Mouse (Mus musculus): ENCODE data around the gene Ano10.

Ano10 gene

GRCm38 (mm10) chr9:122153436-122153835 lies 140.8 kb downstream of the Ano10 start:
- no peak for DNase-seq

DNA sequence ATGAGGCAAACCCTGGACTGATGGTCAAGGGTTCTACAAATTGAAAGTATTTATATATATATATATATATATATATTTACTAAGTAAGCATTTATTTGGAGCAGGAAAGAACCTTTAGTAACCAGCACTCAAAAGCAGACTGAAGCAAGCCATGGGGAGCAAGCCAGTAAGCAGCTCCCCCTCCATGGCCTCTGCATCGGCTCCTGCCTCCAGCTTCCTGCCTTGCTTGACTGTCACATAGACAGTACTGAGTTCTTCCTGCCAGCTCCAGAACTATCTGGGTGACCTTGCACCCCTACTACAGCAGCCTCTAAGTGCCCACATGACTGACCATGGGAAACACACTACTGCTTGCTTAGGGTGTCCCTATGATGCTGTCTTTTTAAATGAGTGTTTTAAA lies 141.7 kb downstream of the Ano10 start:
- DNase-seq: no peak

GRCm38 (mm10) chr9:122152063-122152462 lies 142.2 kb downstream of the Ano10 start:
- no peak for DNase-seq

- no peak for DNase-seq
Measured at GRCm38 (mm10) chr9:122149997-122150826, 144.0 kb downstream of the Ano10 start.

DNA sequence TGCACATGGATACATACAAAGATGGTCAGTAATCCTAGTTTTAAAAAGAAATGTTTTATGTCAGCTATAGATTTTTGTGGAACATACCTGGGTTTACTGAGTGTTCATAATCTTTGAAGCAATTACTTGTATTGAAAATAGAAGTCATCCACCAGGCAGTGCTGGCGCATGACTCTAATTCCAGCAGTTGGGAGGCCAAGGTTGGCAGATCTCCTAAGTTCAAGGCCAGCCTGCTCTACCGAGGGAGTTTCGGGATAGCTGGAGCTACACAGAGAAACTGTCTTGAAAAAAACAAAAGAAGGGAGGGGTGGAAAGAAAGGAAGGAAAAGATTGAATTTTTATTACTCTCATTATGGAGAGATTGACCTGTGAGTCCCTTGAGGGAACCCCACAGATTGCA lies 145.9 kb downstream of the Ano10 start:
- no peak for DNase-seq

- no peak for DNase-seq
Measured at GRCm38 (mm10) chr9:122146124-122146870, 147.9 kb downstream of the Ano10 start.

- DNase-seq: no peak
Measured at GRCm38 (mm10) chr9:122145677-122146076, 148.5 kb downstream of the Ano10 start.

- DNase-seq: no peak
Measured at GRCm38 (mm10) chr9:122144776-122145175, 149.4 kb downstream of the Ano10 start.

GRCm38 (mm10) chr9:122143219-122143618 lies 151.0 kb downstream of the Ano10 start:
- DNase-seq: no peak

GRCm38 (mm10) chr9:122139236-122139635 lies 155.0 kb downstream of the Ano10 start:
- no peak for DNase-seq

DNA sequence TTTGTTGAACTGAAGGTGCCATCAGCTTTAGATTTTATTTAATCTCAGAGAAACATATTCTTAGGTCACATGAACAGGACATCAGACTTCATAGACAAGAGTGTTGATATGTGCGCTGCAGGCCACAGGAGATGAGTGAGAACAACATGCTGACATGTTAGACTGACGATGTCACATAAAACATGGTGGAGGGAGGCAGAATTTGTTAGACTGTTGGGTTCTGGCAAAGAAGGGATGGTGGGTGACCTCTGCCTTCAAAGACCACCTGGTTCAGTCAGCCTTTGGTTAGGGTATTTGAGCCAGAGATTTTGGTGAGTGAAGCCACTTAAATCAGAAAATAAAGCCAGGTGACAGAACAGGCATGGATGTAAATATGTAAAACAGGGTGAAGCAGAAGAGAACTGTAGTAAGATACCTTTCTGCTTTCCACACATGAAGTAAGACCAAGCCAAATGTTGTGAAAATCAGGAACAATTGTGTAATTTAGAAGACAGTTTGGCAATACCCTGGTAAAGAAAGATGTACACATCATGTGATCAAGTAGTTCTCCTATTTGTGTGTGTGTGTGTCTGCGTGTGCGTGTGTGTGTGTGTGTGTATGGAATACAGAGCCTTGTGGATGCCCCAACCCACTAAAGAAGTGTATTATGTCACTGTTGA lies 155.7 kb downstream of the Ano10 start:
- DNase-seq: no peak

- DNase-seq: no peak
Measured at GRCm38 (mm10) chr9:122137960-122138359, 156.3 kb downstream of the Ano10 start.

GRCm38 (mm10) chr9:122135885-122136170 lies 158.4 kb downstream of the Ano10 start:
- no peak for DNase-seq

- DNase-seq: no peak
Measured at GRCm38 (mm10) chr9:122135095-122135884, 158.9 kb downstream of the Ano10 start.

GRCm38 (mm10) chr9:122132145-122132544 lies 162.1 kb downstream of the Ano10 start:
- no peak for DNase-seq

GRCm38 (mm10) chr9:122130666-122131065 lies 163.6 kb downstream of the Ano10 start:
- DNase-seq: no peak

DNA sequence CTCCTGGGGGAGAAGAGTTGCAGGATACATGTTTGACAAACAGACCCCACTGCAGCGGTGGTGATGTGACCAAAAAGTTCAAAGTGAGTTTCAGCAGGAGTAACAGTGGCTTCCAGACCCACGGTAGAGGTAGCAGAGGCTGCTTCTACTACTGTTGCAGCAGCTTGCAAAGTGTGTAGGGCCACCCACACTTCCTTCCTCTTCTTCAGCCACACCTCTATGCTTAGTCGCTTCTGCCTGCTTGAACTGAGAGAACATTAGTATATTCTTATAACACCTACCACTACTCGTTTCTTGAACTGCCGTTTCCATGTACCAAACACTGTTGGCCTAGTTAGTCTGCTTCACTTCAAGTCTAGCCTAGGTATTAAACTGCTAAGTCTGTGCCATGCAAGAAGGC lies 165.5 kb downstream of the Ano10 start:
- DNase-seq: no peak

DNA sequence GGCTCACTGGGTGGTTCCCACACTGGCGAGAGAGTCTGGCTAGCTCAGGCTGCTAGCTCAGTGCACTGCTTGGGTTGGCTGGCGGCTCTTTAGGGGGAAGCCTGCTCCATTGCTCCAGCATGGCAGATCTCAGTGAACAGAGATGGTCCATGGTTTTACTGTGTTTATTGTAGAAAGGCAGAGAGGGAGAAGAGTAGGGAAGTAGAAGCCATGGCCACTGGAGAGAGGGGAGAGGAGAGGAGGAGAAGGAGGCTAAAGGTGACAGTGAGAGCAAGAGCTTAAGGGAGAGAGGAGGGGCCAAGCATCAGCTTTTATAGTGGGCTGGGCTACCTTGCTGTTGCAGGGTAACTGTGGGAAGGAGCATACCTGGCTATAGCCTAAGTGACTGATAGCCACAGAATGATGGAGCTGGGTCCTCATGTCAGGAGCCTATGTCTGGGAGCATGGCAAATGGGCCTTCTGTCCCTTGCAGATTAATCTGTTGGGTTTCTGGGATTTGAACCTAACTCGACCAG lies 166.9 kb downstream of the Ano10 start:
- no peak for DNase-seq

- DNase-seq: no peak
Measured at GRCm38 (mm10) chr9:122126790-122127189, 167.4 kb downstream of the Ano10 start.

Measured in right cerebral cortex, postnatal 14 days (tissue).